Mouse (Mus musculus) ES-CJ7 (cell line): ENCODE results near the gene Gdf2.
A peak's percentile ranks its signal among the peaks of the same experiment; 100 is the strongest.

ENCODE experiments used
- DNase-seq: peaks from one replicate; pipeline ENCODE4 v3.0.0; 2011; ENCODE audit warnings: low read depth, low spot score

Gene Gdf2

DNA sequence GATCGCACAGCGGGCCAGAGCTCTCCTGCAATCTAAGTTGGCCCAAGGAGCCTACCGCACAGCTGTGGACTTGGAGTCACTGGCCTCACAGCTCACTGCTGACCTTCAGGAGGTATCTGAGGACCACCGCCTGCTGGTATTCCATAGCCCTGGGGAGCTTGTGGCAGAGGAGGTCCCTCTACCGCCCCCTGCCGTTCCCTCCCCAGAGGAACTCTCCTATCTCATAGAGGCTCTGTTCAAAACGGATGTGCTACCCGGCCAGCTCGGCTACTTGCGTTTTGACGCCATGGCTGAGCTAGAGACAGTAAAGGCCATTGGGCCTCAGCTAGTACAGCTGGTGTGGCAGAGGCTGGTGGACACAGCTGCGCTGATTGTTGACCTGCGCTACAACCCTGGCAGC is 15.2 kb downstream of the Gdf2 start:
- peak; percentile 63 for DNase-seq

DNA sequence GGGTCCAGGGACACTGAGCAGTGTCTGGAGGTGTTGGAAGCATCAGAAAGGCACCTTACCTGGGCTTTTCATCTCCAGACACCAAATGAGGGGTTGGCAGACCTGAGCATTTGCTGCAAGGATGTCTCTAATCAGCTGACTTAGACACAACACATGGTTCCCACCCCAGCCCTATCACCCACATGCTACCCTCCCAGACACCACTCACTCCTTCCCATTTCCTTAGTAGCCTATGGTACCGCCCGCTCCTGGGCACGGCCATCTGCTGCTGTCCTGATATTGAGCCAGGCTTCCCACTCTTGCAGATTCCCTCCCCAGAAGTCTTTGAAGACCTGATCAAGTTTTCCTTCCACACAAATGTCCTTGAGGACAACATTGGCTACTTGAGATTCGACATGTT is 17.3 kb downstream of the Gdf2 start:
- no peak for DNase-seq

DNA sequence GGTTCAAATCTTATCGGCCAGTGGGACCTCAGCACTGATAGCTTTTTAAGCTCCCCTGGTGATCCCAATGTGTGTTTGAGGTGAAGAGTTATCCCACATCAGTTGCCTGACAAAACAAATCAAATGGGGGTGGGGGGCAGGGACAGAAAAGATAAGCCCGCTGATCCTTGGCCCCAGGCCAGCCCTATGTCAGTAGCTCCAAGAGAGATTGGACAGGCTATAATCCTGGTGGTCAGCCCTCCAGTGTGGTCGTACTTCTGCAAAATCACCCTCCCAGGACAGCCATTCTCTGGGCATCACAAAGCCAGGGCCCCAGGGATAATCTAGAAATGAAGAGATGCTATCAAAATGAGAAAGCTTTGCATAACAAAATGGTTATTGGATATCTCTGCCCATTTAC is 18.0 kb downstream of the Gdf2 start:
- DNase-seq = no peak

DNA sequence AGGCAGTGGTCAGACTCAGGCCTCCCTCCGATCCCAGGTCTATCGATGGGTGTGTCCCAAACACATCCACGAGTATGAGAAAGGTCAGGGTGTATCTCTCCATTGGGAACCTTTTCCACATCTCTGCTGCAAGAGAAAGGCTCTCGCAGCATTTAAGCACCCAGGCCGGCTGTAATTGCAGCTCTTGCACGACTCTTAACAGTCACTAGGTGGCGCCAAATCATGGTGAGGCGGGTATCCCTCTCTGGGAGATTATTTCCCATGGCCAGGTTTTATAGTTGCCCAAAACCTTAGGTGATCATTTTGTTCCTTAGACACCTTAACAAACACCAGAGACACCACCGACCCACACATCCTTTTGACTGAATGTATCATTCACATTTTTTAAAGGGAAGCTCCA is 18.5 kb downstream of the Gdf2 start:
- DNase-seq = peak; percentile 53

DNA sequence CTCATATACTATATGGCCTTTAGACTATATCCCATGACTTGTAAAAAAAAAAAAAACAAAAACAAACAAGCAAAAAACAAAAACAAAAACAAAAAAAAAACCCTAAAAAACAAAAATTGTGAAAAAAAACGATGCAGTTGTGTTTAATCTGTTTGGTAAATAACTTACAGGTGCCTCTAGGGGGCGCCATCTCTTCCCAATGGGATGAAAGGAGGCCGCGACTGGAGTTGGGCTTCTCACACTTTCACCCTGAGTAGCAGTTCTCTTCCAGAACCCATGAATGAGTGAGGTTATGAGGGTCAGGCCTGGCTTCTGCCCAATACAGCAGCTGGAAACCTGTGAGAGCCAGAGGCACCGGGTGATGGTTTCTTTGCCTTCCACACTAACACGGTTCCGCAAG is 24.8 kb downstream of the Gdf2 start:
- peak; percentile 44 for DNase-seq

DNA sequence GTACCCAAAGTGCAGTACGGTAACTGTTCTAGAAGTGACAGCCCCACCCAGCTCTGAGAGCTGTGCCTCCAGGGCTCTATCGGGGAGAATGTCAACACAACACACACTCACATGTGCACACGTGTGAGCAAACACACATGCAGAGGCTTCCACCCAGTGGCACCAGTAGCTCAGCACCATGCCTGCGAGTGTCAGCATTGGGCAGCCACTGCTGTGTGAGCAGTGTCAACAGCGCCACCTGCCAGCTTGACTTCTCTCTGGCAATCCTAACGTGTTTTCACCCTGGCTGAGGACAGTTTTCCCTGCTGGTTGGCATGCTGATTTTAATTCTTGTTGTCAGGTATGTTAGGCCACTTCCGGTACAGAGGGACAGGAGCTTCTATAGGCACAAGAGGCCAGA is 31.8 kb downstream of the Gdf2 start:
- DNase-seq = no peak

DNA sequence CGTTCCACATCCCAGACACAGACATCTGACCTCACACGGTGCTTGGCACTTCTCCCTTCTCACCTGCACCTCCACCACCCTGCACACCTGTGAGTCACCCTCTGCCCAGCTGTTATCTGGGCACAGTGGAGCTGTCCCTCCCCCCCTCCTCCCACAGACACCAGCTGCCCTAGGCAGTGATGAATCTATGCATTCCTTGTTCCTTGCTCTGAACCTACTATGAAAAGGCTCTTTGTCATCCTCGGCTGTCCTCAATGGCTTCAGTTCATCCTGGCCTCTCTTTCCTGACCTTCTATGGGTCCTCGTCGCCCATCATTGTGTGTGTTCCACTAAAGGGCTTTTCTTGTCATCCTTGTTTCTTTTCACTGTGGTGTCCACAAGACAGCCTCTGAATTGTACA is 33.9 kb downstream of the Gdf2 start:
- DNase-seq = no peak

DNA sequence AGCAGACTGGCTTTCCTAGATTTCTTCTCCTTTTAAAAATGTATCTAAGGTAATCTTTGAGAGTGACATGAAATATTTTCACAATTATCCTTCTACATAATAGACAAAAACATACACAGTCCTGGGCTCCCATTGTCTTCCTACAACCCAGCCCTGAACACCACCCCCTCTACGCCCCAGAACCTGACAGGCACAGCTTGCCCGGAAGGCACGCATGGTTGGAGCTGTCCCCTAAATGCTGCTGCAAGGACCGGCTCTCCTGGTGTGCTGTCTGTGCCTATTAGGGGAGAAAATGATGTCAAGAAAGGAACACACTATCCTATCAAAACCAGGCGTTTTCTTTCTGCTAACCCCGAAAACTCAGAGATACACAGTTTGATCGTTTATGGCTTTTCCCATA is 36.9 kb downstream of the Gdf2 start:
- no peak for DNase-seq

DNA sequence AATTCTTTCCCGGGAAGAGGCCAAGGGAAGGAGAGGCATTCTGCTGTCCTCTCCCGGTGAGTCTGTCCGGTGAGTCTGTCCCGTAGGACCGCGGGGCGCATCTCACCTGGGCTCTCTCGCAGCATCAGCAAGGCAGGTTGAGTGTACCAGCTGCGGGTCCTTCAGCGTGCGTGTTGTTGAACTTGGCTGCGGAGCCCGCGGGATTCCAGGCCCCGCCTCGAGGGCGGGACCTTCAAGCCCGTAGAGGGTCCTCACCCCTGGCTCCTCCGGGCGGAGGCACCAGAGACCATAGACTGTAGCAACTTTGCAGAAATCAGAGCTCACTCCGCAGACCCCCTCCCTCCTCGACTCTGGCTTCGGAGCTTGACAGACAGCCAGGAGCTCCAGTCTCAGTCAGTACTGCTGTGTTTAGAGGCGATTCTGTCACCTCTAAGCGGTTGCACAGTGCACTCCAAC is 37.8 kb downstream of the Gdf2 start, which contains the start of gene Zfp488:
TSS of gene Zfp488 (minus strand) at position 161 of the 456 bp plus-strand sequence.
- peak; percentile 24 for DNase-seq

DNA sequence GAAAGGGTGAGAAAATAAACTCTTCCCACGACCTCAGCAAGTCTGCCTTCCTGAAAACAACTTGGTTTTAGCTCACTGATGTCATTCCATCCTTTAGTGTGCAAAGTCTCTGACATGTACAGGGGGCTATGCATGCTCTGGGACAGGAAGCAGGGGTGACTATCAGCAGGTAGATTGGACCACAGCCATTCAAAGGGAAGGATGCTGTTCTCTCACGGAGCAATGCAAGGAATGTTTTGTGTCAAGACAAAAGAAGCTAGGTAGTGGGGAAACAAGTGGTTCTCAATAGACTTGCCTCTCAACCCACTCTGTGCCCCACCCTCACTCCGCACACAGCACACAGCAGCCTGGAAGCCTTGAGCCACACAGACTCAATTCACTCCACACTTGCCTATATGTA is 48.4 kb downstream of the Gdf2 start:
- peak; percentile 25 for DNase-seq

DNA sequence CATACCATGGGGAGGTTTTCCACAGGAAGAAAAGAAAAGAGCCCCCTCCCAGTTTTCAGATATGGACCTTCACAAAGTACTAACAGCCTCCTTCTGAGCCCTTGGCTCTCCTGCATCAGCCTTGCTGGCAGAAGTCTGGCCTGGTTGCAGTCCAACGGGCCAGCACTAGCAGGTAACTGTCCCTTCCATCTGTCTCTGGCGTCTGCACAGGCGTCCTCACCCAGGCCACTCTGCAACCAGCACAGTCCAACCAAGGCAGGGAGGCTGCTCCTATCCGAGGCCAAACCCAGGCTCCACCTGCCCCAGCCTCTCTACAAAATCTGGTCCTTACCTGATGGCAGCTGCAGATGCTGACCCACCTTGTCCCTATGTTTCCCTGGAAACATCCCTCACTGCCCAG is 51.1 kb downstream of the Gdf2 start:
- DNase-seq = no peak

DNA sequence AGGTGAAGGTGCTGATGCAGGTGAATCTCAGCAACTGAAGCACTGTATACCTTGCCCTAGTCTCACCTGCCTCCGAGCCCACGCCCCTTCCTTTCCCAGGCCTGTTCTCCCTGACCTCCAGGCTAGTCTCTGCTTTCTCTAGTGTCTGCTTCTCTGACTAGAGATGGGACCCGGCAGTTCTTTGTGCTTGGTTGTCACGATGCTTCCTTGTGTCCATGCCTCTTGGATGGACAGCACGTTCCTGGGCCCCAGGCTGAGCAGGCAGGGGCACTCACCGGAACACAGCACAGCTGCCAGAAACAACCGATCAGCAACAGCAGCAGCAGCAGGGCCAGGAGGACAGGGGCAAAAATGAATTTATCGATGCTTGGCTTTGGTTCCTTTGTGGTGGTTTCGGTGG is 52.2 kb downstream of the Gdf2 start:
- no peak for DNase-seq

DNA sequence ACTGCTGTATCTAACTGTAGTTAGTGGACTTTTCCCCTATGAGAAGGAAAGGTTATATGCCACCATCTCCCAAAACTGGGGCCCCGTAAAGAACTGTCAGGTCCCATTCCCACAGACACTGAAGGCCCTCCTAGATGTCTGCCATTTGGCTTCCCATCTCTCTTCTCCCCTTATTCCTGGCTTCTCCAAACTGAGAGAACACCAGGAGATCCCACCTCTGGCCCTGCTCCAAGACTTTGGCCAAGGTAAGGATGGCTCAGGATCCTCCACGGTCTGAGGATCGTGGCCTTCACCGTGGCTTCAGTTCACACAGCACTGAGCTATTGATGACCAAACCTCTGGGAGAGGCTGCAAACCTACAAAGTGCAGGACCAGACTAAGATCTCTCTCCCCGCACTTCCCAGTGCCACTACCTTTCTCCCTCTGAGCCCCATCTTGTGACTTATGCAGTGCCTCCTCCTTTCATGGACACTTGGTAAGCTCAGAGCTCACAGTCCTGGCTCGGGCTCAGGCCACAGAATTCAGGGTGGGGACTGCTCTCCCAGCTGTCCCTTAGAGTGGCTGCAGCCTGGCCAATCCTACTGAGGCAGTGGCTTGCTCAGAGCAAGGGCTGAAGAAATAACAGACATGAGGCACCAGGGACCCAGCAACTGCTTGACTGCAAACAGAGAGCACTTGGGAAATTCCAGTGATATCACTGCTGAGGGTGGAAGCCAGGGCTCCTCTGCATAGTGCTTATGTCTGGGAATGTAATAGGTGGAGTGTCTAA is 52.9 kb downstream of the Gdf2 start:
- no peak for DNase-seq
